Mouse (Mus musculus) cerebellum, adult 2 months (tissue): Measurements from ENCODE around the gene Pla2g16.

Experiments used
- CTCF ChIP-seq: fragments of 200-500 bp; IDR thresholded peaks from 2 replicates; pipeline ENCODE4 v1.5.1; 2011; ENCODE audit warnings: low read depth, mild to moderate bottlenecking, control low read depth, low read length, moderate library complexity, borderline replicate concordance; ENCODE audit not compliant: insufficient read depth
- POLR2A ChIP-seq: fragments of 200-500 bp; IDR thresholded peaks from 2 replicates; pipeline ENCODE4 v1.6.1; 2011; ENCODE audit warnings: low read length, control low read depth, borderline replicate concordance; ENCODE audit not compliant: insufficient read depth

GRCm38 (mm10) chr19:7557328-7557822, at the start of gene Pla2g16:
- no peak for TF ChIP-seq CTCF
- TF ChIP-seq POLR2A: no peak
